Mouse (Mus musculus): ENCODE data around the gene Tk1. TPM values are rescaled to one million over a fixed set of nuclear protein-coding genes. Genes with fewer than 3 reads are reported as not detected.

Gene Tk1
- total RNA-seq, 2 experiments from 2014 or later = 2.6 to 4.4 TPM

- intact Hi-C loops (cut with DNase I) = no loop called here
- peak in 1 of 2 experiments; percentile 81 for DNase-seq (ENCODE audit: extremely low spot score in 1 of 2, low spot score in 2 of 2)
Measured at GRCm38 (mm10) chr11:117781199-117781821, 44.6 kb downstream of the Tk1 start.

DNA sequence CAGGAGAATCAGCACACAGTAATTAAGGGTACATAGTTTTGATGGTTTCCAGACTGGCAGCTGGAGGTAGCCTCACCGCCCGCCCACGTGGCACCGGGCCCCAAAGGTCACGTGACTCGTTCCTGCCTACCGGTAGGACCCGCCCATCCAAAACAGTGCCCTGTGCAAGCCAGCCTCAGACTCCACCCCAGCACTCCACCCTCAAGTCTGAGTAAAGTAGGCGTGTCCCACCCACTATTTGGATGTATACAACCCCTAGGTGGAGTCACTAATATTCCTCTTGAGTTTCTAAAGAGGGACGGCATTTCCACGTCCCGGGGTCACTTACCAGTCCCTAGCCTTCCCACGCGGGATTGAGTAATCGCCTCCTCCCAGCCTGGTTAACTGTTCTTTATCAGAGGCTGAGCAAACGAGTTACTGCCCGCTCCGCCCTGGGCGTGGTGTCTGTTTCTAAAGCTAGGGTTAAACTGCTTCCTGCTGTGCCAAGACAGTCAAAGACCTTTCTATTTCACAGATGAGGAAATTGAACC is 45.2 kb downstream of the Tk1 start:
- intact Hi-C loops (cut with DNase I) = no loop called here
- peak in 1 of 2 experiments; percentile 86 for DNase-seq (ENCODE audit: extremely low spot score in 1 of 2, low spot score in 2 of 2)

DNA sequence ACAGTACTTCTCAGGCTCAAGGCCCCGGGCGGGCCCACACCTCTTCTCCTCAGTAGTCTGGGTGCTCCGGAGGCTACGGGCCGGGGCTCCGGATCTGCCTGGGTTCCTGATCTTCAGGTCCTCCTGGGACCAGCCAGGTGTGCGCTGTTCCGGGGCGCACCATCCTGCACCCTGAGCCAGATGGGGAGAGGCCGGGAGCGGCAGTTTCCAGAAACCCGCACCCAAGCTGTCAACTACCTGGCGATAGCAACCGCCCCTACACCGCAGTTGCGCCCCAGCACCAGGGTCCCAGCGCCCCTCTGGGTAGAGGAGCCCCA is 45.7 kb downstream of the Tk1 start:
- intact Hi-C loops (cut with DNase I) = no loop called here

DNA sequence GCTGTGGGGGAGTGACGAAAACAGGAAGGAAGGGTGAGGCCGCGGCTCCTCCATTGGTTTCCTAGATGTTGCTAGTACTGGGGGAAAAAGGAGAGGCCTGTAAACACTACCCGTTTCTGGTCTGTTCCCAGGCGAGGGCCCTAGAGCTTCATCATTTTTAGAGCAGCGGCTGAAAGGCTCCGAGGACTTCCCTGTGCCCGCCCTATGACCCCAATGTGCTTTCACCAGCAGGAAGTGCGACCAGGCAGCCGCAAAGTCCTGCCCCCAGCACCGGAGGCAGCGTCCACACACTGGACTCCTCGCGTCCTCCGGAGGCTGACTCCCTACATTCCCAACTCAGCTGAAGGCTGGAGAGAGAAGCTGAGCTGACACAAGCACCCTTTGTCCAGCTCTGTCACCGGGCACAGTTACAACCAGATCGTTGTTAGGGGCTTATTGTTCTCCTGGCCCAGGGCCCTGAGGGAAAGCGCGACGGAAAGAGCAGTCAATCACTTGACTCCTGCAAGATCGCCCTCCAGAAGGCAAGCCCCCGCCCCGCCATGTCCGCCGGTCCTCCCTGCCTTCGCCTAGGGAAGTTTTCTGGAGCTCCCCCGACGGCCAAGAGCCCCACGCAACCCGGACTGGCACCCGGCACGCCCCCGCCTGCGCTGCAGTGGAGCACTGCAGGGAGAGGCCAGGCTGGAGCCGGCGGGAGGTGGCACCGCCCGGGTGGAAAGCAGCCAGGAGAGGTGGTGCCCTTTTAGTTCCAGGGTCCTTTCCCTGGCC is 46.3 kb downstream of the Tk1 start:
- intact Hi-C loops (cut with DNase I) = no loop called here
- peak in 1 of 2 experiments; percentile 88 for DNase-seq (ENCODE audit: extremely low spot score in 1 of 2, low spot score in 2 of 2)

More for the DNA sequence above, 45.7 kb downstream of the Tk1 start:
- DNase-seq (ENCODE audit: extremely low spot score in 1 of 2, low spot score in 2 of 2) = no peak

DNA sequence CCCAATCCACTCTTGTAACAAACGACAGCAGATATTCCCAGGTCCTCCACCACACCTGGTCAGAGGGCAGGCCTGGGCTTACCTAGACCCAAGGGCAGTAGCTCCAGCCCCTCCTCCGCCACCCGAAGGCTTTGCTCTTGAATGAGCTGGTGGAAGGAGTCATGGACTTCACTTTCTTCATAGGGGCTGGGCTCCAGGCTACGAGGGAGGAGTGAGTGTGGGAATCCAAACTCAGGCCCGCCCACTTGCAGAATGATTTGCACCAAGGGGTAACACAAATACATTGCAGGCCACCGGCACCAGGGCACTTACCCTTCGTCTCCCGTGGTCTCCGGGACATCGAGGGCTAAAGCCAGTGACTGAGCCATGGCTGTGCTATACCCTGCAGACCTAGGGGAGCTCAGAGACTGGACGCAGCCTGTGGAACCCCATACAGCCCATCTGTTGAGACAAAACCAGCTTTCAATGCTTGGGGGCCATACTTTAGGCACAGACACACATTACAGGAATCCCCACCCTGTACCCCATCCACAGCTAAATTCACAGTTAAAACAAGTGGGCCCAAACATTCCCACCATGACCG is 47.0 kb downstream of the Tk1 start:
- intact Hi-C loops (cut with DNase I) = no loop called here
- peak in 1 of 2 experiments; percentile 53 for DNase-seq (ENCODE audit: extremely low spot score in 1 of 2, low spot score in 2 of 2)

GRCm38 (mm10) chr11:117778031-117778430 is 47.9 kb downstream of the Tk1 start:
- intact Hi-C loops (cut with DNase I) = no loop called here
- no peak for DNase-seq (ENCODE audit: extremely low spot score in 1 of 2, low spot score in 2 of 2)

DNA sequence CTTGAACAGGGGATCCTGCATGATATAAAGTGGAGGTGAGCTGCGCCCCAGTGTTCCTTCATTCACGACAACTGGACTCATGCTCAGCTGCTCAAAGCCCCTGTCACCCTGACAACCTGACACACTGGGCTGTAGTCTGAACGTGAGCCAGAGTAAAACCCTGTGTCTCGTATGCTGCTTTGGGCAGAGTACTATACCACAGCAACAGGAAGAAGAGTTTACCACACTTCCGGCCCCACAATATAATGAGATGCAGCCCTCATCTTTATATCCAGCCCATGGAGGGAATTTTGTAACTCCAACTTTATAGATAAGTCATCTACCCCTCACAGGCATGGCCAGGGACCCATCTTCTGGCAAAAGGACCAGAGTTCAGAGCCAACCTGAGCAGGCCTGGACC is 48.8 kb downstream of the Tk1 start:
- DNase-seq (ENCODE audit: extremely low spot score in 1 of 2, low spot score in 2 of 2) = no peak

DNA sequence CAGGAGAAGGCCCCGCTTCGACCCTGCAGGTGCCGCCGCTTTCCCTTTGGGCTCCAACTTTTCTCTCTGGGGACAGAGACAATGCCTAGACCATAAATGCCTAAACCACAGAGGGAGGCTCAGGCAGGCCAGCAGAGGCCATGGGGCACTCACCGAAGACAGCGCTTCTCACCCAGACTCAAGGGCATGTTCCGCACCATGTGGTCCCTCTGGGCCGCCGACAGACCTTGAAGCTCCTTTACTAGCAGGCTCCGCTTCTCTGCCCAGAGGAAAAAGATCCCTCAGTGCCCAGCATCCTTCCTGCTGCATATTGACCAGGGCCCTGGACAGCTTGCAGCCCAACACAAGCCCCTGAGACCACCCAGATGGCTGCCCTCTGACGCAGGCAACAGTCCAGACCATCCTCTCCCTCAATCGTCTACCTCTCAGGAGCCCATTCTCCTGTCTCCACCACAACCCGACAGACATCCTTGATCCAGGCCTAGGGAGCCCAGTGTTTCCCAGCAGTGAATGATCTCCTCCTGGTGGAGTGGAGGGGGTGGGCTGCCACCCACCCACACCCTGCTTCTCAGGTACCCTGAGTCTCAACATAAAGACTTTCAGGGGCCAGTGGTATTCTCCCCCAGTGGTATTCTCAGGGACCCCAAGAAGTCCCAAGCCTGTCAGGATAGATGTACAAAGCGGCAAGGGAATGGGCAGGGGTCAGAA is 49.7 kb downstream of the Tk1 start:
- DNase-seq (ENCODE audit: extremely low spot score in 1 of 2, low spot score in 2 of 2) = no peak
- intact Hi-C loops (cut with DNase I) = no loop called here

More for the DNA sequence above, 48.8 kb downstream of the Tk1 start:
- intact Hi-C loops (cut with DNase I) = no loop called here

GRCm38 (mm10) chr11:117775540-117775939 is 50.4 kb downstream of the Tk1 start:
- intact Hi-C loops (cut with DNase I) = no loop called here
- no peak for DNase-seq (ENCODE audit: extremely low spot score in 1 of 2, low spot score in 2 of 2)

DNA sequence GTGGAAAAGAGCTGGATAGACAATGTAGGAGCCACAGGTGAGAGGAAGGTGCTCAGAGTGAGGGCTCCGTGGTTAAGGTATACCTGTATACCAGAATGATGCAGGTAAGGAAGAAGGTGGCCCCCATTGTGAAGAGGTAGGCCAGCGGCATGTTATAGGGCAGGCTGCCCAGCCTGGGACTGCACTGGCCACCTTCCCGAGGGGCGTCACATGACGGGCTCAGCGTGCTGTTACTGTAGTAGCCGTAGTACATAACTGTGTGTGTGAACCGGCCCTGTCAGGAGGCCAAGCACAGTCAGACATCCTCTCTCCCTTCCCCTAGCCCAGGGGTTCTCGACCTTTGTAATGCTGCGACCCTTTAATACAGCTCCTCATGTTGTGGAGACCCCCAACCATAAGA is 51.0 kb downstream of the Tk1 start:
- DNase-seq (ENCODE audit: extremely low spot score in 1 of 2, low spot score in 2 of 2) = no peak

DNA sequence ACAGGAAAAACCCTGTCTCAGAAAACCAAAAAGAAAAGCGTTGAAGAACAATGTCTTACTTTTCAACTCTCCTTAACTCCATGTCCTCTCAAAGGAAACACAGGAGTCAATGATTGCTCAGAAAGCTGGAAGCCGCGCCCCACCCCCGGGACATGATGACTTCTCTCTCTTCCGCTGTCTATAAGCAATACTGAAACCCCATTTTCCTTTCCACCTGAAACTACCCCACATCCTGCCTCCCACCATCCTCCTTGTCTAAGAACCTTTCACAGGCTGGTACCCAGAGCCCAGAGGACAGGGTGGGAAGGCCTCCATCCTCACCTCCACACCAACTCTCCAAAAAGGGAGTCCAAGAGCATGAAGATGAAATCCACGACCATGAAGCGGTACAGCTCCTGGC is 53.5 kb downstream of the Tk1 start:
- intact Hi-C loops (cut with DNase I) = no loop called here
- no peak for DNase-seq (ENCODE audit: extremely low spot score in 1 of 2, low spot score in 2 of 2)

More for the DNA sequence above, 51.0 kb downstream of the Tk1 start:
- intact Hi-C loops (cut with DNase I) = no loop called here

GRCm38 (mm10) chr11:117770407-117770806 is 55.5 kb downstream of the Tk1 start:
- intact Hi-C loops (cut with DNase I) = no loop called here
- no peak for DNase-seq (ENCODE audit: extremely low spot score in 1 of 2, low spot score in 2 of 2)

DNA sequence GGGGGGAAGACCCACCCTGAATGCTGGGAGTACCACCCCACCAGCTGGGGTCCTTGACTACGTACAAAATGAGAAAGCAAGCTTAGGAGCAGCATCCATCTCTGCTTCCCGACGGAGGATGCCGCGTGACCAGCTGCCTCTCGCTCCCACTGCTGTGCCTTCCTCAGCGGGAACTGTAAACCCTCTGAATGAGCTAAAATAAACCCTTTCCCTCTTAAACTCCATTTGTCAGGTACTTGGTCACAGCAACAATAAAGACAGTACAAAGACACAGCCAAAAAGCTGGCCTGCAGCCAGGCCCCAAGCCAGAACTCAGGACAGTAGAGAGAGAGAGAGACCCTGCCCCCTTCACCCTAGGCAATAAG is 56.2 kb downstream of the Tk1 start:
- peak in 1 of 2 experiments; percentile 22 for DNase-seq (ENCODE audit: extremely low spot score in 1 of 2, low spot score in 2 of 2)
- intact Hi-C loops (cut with DNase I) = no loop called here

- peak in 1 of 2 experiments; percentile 44 for DNase-seq (ENCODE audit: extremely low spot score in 1 of 2, low spot score in 2 of 2)
- intact Hi-C loops (cut with DNase I) = no loop called here
Measured at GRCm38 (mm10) chr11:117768725-117769682, 56.9 kb downstream of the Tk1 start.

DNA sequence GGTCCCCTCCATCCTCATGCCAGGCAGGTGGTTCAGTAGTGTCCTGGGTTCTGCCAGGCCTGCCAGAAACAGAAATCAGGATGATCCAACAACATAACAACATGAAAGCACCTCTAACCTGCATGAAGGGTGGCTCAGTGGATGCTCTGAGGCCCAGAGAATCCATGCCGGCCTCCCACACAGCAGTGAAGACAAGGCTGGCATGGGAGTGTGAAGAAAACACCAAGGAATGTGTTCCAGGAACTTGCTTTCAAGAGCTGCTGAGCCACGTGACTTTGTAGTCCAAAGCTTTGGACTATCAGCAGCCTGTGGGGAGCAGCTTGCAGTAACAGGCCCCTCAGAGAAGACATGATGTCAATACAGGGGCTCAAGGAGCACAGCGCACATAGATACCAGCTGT is 59.6 kb downstream of the Tk1 start:
- intact Hi-C loops (cut with DNase I) = no loop called here
- no peak for DNase-seq (ENCODE audit: extremely low spot score in 1 of 2, low spot score in 2 of 2)
